Mouse (Mus musculus) thymus, postnatal 4 days (tissue): Measurements from ENCODE around the gene Lamb3.

Experiments used
- DNase-seq: peaks from one replicate; pipeline ENCODE4 v3.0.0; 2021

Gene Lamb3

DNA sequence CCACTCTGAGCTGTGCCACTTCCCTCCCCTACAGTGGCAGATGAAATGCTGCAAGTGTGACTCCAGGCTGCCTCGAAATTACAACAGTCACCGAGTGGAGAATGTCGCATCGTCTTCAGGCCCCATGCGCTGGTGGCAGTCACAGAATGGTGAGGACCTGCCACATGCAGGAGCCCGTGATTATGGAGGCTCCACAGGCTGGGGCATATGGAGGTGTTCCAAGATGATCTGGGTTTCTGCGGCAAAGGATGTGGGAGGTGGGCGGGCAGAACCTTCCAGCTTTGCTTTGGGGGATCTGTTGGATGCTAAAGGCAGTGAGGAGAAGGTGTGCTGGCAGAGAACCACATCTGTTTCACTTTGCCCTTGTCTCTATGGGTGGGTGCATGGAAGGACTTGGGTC is 112.9 kb downstream of the Lamb3 start:
- no peak for DNase-seq

DNA sequence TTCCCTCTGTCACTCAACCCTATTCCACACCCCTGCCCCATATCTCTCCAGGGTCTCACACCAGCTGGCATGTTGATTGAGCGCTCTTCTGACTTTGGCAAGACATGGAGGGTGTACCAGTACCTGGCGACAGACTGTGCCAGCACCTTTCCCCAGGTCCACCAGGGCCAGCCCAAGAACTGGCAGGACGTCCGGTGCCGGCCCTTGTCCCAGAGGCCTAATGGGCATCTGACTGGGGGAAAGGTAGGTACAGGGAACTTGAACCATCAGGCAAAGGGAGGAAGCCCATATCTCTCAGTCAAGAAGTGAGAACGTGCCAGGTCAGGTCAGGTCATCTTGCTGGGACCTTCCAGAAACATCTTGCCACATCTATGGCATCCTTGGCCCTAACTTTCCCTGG is 116.2 kb downstream of the Lamb3 start:
- DNase-seq = no peak

DNA sequence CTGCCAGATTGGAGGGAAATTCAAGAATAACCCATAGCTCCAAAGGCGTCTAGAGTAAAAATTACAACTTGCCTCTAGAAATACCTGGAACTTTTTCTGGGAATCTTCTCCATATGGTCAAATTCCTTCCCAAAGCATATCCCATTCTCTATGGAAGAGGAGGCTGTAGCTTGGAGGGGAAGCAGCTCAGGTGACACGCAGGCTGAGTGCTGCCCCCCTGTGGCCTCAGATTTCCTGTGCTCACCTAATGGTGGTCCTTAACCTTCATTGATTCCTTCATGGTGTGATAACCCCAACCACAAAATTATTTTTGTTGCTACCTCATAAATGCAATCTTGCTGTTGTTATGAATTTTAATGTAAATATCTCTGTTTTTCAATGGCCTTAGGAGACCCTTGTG is 116.7 kb downstream of the Lamb3 start:
- peak; percentile 90 for DNase-seq

DNA sequence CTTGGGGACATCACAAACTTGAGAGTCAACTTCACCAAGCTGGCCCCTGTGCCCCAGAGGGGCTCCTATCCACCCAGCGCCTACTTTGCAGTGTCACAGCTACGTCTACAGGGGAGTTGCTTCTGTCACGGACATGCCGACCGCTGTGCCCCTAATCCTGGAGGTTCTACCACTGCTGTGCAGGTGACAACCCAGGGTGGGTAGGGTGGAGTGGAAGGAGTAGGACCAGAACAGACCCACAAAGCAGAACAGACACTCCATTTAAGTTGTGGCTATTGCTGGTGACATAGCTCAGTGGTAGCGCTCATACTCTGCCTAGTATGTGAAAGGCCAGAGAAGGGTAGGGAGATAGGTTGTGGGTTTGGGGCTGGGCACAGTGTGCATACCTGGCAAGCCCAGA is 118.4 kb downstream of the Lamb3 start:
- peak; percentile 6 for DNase-seq

DNA sequence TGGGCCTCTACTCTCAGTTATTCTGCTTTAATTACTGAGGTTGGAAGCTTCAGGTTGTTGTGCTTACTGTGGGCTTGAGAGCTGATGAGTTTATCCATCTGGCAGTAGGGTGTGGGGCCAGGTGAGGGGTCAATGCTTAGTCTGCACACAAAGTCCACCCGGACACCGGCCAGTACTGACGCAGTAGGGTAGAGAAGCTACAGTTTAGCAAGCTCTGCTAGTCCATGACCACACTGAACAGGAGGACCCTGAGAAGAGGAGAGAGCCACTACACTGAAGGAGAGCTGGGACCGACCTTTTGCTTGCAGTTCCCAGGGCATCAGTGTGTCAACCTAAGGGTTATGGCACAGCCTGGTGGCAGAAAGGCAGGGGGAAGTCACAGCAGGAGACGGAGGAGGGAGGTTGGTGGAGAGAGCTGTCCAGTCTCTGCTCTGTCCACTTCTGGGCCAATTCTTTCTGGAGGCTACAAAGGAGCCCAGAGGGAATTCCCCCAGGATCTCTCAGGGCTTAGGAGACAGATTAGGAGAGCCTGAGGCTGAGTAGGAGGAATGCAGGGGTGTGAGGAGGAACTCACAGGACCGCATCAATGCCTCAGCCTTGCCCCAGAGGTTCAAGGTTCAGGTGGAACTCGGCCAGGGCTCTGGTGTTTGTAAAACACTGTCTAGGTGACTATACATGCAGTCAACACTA is 119.1 kb downstream of the Lamb3 start:
- DNase-seq = peak; percentile 43

DNA sequence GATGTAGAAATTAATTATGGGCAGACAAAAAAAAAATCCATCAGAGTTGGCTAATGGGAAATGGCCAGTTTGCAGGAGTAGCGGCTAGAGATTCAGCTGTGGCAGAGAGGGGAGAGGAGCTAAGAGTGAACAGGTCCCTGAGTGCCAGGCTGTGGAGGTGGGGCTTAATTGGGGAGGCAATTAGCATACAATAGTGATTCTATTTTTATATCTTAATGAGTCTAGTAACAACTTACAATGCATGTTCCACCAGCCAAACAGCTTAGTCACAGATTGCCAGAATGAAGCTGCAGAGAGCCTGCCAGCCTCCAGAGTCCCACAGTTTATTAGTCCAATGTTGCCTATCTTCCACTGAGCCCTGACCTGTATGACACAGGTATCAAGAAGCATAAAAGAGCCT is 119.7 kb downstream of the Lamb3 start:
- DNase-seq = peak; percentile 4

DNA sequence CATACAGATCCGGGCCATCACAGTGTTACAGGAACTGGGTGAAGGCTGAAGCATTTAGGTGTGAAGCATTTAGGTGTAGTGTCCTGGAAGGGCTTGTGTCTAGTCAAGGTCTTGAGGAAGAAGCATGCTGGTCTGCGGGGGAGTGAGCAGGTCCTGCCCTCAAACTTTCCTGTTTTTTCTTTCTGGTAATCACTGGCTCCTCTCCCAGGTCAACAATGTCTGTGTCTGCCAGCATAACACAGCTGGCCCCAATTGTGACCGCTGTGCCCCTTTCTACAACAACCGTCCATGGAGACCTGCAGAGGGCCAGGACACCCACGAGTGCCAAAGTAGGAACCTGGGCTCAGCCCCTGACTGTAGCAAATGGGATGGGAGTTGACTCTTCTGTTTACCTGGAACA is 120.2 kb downstream of the Lamb3 start:
- no peak for DNase-seq

DNA sequence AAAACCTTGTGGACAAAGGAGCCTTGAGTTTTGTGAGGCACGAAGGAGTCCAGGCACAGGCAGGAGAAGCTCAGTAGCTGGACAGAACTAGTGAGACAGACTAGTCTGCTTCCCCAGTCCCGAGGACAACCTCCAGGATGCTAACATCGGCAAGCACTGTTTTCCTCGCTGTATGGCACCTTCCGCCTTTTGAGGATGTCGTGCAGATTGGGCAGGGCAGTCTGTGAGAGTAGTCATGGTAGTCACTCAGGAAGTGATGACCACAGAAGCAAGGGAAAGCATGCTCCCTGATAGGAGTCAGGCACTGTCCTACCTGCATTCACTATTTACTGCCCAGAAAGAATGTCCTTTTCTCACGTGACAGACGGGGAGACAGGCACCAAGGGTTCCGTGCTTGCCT is 122.1 kb downstream of the Lamb3 start:
- no peak for DNase-seq

DNA sequence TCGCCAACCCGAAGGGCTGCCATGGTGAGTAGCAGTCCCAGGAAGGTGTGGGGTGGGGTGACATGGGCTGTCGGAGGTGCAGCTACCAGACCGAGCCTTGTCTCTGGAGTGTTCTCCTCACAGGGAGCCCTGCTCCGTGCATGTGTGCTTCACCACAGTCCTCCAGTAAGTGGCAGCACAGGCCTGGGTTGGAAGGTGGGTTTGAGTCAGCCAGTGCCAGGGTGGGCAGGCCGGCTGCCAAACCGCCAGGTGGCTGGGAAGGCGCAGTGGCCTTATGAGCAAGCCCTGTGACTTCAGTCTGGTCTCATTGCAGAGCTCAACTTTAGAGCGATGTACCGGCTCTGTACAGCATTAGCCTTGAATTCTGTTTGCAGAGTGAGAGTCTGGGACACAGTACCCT is 122.7 kb downstream of the Lamb3 start:
- DNase-seq = peak; percentile 92

DNA sequence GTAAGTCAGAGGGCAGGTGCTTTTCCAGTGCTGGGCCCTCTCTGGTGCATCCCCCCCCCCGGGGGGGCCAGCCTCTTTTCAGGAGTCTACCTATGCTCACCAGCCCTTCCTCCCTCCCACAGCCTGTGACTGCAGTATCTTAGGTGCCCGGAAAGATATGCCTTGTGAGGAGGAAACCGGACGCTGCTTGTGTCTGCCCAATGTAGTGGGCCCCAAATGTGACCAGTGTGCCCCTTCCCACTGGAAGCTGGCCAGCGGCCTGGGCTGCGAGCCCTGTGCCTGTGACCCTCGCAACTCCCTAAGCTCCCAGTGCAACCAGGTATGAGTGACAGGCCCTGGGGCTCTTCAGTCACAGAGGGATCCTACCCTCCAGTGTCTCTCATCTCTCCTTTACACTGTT is 123.1 kb downstream of the Lamb3 start:
- DNase-seq = no peak

DNA sequence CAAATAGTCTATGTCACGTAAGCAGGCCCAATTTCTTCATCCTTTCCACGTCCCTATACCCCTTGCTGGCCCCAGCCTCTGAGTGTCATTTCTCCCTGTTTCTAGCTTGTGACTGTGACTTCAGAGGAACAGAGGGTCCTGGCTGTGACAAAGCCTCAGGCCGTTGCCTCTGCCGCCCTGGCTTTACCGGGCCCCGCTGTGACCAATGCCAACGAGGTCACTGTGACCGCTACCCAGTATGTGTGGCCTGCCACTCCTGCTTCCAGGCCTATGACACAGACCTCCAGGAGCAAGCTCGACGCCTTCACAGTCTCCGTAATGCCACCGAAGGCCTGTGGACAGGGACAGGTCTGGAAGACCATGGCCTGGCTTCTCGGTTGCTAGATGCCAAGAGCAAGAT is 124.5 kb downstream of the Lamb3 start:
- DNase-seq = no peak

DNA sequence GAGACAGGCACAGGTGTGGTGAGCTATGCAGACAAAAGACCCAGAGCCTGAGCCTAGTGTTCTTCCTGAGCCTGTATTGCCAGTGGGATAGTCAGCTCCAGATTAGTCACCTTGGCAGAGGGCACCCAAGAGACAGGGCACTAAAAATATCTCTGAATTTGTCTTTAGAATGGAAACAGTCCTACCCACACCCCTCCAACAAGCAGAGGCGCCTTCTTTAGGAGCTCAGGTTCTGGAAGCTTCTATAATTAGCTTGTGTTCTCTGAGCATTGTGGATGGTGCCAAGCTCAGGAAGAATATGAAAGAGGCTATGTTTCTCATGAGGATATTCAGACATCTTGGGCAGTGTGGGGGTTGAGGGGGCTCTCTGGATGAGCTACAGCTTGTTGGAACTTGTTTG is 125.2 kb downstream of the Lamb3 start:
- no peak for DNase-seq

DNA sequence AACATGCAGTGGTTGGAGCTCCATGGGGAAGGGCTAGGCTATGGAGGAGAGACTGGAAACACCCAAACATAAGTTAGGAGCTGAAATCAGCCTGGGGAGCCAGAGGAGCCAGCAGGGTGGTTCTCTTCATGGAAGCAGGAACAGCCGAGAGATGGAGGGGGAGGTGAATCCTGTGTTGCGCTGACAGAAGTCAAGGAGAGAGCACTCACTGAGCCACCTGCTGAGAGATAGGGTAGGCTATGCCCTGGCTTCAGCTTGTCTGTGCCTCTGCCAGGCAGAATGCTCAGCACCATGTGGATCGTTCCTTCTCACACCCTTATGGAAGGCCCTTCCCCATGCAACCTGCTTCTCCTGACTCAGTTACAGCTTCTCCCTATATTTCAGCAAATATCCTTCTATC is 126.3 kb downstream of the Lamb3 start:
- no peak for DNase-seq

DNA sequence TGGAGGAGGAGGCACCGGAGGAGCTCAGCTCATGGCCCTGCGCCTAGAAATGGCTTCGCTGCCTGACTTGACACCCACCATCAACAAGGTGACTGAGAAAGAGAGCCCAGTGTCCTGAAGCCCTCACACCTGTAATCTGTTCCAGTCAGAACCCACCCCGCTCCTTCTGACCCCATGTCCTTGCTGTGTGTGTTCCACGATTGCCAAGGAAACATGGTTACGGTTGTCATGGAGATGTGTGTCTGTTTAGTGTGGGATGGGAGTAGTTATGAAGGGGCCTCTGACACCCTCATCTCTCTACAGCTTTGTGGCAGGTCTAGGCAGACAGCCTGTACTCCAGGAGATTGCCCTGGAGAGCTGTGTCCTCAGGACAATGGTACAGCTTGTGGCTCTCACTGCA is 127.0 kb downstream of the Lamb3 start:
- no peak for DNase-seq

DNA sequence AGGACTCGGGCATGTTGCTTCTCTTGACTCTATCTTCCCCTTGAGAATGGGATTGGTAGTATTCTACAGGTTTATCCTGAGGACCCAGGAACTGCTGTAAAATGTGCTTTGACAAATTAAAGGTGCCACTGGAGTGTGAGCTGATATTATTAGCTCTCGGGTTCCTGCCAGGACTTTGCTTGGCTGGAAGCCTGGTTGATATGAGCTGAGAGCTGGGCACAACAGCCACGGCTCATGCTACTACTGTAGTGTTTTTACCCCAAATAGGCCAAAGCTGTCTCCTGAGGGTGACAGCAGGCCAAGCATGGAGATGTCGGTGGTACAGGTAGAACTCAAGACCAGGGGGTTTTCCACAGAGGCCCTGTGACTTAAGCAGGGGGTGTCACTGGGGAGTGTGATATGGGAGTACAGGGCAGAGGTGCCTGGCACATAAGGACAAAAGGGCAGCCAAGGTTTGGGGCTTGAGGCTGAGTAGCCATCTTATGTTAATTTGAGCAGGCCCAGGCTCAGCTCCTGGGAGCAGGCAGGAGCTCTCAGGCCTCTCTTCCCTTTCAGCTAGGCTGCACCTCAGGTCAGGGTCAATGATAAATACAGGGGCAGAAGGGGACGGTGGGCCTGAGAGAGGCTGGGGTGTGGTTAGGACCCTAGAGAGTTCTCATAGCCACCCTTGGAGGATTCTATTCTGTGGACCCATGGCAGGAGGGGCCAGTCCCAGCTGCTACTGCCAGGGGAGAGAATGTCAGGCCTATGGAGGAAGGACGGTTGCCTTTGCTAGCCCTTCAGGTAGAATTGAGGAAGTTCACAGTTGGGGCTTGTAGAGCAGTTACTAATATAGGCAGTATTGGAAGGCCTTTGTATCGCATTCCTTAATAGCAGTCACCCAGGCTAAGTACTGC is 128.9 kb downstream of the Lamb3 start:
- no peak for DNase-seq

DNA sequence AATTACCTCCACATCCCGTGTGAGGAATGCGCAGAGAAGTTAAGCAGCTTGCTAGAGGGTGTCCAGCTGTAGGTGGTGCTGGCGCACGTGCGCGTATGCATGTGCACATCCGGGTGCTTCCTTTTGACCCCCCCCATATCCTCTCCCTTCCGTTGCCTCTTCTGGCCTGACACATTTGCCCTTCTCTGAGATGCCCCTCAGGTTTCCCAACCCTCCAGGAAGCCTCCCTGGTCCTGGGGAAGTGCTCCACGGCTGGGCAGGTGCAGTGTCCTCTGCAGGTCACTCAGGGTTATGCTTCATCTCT is 129.5 kb downstream of the Lamb3 start:
- DNase-seq = peak; percentile 70

DNA sequence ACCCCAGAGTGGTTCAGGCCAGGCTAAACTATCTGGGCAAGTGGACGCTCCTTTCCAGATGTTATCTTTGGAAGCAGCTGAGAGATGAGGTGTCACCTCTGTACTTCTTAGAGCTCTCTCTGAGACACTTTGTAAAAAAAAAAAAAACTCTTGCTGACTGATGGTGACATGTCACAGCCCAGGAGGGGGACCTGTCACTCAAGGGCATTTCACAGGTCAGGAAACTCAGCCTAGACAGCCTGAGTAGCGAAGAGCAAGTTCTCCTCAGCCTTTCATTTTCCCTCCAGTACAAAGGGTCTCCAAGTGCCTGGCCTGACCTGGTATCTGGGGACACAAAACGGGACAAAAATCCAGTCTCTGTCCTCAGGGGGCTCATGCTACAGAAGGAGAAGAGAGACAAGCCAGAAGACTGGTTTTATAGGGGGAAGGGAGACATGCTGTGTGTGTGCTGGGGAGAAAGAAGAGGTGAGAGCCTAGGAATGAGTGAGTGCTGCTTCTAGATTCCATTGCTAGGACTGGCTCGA is 130.3 kb downstream of the Lamb3 start:
- peak; percentile 56 for DNase-seq

DNA sequence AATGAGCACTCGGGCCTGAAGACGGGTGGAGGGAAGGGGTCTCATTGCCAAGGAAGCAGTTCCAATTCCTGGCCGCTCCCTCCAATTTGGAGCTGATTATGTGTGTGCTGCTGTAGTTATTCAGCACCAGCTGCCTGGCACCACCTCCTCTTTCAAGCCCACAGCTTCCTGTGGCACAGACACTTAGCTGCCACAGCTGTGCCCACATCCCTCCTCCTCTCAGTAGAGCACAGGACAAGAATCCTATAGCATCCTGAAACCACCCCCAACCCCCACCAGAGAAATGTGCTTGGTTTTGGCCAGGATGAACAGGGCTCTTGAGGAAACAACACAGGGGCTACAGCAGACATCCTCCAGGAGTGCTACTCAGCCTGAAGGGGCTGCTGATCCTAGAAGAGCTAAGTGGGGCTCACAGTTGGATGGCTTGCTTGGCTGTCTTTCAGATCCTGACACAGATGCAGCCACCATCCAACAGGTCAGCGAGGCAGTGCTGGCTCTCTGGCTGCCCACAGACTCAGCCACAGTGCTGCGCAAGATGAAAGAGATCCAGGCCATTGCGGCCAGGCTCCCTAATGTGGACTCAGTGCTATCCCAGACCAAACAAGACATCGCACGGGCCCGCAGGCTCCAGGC is 131.0 kb downstream of the Lamb3 start:
- peak; percentile 79 for DNase-seq

DNA sequence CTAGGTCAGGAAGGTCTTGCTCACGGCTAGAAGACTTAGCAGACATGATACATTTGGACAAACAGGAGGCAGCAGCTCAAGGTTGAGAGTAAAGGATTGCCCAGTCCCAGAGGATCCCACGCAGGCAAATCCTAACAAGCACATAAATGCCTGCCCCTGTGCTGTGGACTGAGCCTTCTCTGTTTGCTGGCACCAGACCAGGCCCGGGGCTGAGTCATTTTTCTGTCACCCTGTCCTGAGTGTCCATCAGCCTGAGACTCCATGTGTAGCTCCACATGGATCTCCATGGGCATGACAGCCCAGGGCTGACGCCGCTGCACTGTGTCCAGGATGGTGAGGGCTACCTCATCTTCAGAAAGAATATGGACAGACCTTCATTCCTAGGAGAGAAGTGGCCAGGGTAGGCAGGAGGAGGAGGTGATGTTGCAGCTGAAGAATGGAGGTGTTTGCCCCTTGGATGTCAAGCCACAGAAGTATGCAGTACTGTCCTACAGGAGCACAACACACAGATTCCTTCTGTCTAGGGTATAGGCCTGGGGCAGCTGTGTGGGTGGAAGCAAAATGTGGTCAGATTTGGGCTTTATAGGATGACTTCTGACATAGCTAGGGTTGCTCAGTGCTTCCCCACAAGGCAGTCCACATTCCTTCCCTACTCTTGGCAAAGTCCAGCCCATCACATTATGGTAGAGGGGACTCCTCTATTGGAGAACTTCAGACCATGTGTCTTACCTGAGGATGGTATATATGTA is 134.9 kb downstream of the Lamb3 start:
- no peak for DNase-seq

DNA sequence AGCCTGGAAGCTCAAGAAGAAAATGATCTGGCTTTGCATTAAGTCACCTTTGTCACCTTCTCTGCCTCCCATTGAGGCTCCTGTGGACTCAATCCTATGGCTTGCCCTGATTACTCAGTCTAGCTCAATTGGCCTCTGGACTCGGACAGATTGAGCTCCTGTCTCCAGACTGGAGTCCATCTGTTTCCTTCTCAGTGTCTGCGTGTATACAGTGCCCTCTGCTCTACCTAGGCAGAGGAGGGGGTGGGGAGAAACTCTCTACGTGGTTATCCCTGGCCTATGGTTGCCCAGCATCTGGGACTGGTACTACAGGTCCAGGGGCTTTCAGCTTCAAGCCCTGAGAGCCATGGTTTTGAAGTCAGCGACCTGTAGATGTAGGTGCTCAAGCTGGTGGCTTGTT is 136.4 kb downstream of the Lamb3 start:
- no peak for DNase-seq

DNA sequence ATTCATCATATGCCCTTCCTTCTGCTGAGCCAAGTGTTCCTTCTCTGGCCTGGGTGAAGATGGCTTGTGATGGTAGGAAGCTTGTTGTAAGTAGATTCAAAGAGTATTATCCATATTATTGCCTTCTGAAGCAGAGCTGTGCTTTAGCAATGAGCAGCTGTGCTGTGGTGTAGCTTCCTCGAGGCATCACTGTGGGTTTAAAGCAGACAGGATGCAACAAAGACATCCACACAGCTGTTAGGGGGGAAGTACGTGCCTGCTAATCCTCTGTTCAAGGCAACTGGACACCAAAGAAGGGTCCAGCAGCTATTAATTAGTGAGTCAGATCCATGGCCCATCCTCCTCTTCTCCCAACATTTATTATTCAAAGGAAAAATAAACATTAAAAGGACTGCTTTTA is 137.5 kb downstream of the Lamb3 start:
- no peak for DNase-seq

DNA sequence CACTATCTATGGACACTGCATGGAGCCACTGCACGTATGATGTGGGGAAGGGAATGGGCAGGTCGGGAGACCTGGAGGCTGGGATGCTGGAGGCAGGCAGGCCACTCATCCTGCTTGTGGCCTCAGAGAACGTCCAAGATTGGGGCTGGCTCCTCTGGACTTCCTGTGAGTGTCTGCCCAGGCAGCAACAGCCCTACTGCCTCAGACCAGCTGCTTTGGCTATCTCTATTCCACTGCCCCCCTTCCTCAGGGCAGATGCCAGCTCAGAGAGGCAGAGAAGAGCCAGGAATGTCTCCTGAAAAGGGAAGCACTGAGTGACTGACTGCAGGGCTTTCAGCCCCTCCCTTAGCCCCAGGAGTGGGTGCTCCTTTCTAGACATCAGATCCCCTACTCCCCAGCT is 139.4 kb downstream of the Lamb3 start:
- DNase-seq = no peak

DNA sequence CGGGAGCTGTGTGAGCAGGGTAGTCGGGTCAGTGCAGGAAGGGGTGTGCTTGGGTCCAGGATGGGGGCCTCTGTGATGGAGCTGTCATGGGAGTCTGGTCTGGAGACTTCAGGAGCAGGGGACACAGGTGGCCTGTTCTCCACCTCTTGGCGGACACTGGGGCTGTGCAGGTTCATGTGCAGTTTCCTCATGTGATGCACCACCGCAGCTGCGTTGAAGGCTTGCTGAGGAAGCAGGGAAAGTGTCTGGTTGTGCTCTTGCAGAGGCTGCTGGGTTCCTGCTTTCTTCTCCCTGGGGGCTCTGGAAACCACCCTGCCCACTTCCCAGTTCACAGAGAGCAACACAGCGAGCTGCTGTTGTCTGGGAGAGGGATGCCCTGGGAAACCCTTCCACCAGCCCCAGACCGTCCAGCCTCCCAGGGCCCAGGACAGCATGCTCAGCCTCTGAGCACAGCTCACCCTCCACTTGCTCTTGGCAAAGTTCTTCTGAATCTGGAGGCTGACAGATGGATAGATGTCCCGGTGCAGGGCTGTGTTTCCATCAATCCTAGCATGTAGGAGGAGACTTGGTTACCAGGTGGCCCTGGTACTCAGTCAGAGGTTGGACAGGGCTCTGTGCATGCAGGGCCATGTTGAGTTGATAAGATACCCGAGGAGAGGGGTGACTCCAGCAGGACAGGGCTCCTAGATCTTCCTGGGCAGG is 140.9 kb downstream of the Lamb3 start:
- peak; percentile 49 for DNase-seq
